27 mouse cellular contexts compared by ENCODE assay signal in the genomic region with DNA sequence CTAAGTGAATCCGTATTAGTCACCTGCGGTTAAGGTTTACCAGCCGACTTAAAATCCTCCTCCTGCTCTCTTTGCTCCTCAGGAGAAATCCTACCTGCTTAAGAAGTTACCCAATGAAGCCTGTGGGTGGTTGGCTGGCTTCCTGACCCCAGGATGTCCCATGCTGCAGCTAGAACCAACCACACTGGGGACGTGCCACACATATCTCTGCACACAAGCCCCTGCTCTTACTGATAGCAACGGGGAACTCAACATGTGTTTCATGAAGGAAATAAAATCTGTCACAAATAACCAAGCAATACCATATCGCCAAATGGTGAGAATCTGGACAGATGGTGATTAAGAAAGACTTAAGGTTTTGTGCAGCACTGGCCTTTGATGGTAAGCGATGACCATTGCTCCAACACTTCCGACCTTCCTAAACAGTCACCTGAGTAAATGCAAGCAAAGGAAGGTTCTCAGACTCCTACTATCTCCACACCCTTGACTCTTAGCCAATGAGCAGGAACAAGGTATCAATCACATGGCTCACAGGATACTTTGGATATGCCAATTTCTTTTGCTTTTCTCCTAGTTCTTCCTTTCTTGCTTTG. TPM values are rescaled to one million over a fixed set of nuclear protein-coding genes. Genes with fewer than 3 reads are reported as not detected.
A peak's percentile ranks its signal among the peaks of the same experiment; 100 is the strongest.
DNase-seq lines count a peak whose midpoint lies in the region; ATAC-seq and TF ChIP-seq lines count a peak whose summit lies in the region.
"Had no signal": no experiment of that assay in that cellular context is flagged by ENCODE, and none has a peak within 500 bp of the region (broad histone marks: within the 10 kb centered on the region; RNA-seq: fewer than 3 reads in every experiment).

No protein-coding gene starts in this region.

- intact Hi-C loops in gastrocnemius, postnatal 14 days (cut with DNase I; ENCODE audit: low total_unique reads) = no loop called here

- no peak overlapping the region for H3K4me2 ChIP-seq in stomach, embryonic 15.5 days
- H3K4me2 ChIP-seq in stomach, postnatal 0 days (replicated peaks; ENCODE audit: low read depth) = no peak overlapping the region
- no peak overlapping the region for H3K4me2 ChIP-seq in midbrain, embryonic 11.5 days
- H3K4me2 ChIP-seq: heart, embryonic 12.5 days; heart, embryonic 15.5 days; hindbrain, embryonic 13.5 days had no signal

- 54% methylated on average over 8 of the region's 8 CpGs for WGBS in stomach, embryonic 15.5 days
- WGBS in stomach, postnatal 0 days = 58% methylated on average over 8 of the region's 8 CpGs
- 72% methylated on average over 8 of the region's 8 CpGs for WGBS in midbrain, embryonic 11.5 days

- H3K27ac ChIP-seq in stomach, embryonic 15.5 days = no peak overlapping the region
- H3K27ac ChIP-seq in stomach, postnatal 0 days (replicated peaks) = no peak overlapping the region
- no peak overlapping the region for H3K27ac ChIP-seq in midbrain, embryonic 11.5 days (ENCODE audit: low read depth, low read length)
- H3K27ac ChIP-seq: heart, embryonic 15.5 days; hindbrain, embryonic 10.5 days; hindbrain, embryonic 13.5 days had no signal

- DNase-seq in stomach, postnatal 0 days (ENCODE audit: low spot score) = no peak
- peak; percentile 16 for DNase-seq in gonadal fat pad, adult 2 months (ENCODE audit: low read depth)
- DNase-seq in layer of hippocampus, postnatal 10 days (ENCODE audit: low spot score in 2 of 2) = no peak
- DNase-seq in midbrain, embryonic 11.5 days (ENCODE audit: low spot score, missing footprints) = no peak
- DNase-seq in gastrocnemius, postnatal 14 days = no peak
- DNase-seq: adrenal gland, adult 2 months; adrenal gland, postnatal 25 days; B cell, adult 2 months; cerebellum, adult 11-12 months; cerebellum, adult 8-10 months; cerebellum, postnatal 36 days; gastrocnemius, postnatal 10 days; heart, adult 18-20 months; heart, postnatal 10 days; heart, postnatal 36 days had no signal

- no peaks in the 10 kb centered on the region for H3K9me3 ChIP-seq in stomach, embryonic 15.5 days
- no peaks in the 10 kb centered on the region for H3K9me3 ChIP-seq in stomach, postnatal 0 days (ENCODE audit: control insufficient read depth, low read length)
- H3K9me3 ChIP-seq in midbrain, embryonic 11.5 days (ENCODE audit: control insufficient read depth, low read length) = no peaks in the 10 kb centered on the region
- H3K9me3 ChIP-seq: heart, embryonic 12.5 days; heart, embryonic 15.5 days; hindbrain, embryonic 10.5 days; hindbrain, embryonic 13.5 days had no signal

- no peaks in the 10 kb centered on the region for H3K36me3 ChIP-seq in stomach, embryonic 15.5 days
- H3K36me3 ChIP-seq in stomach, postnatal 0 days (ENCODE audit: control insufficient read depth, insufficient read depth, low read length) = no peaks in the 10 kb centered on the region
- H3K36me3 ChIP-seq in midbrain, embryonic 11.5 days (ENCODE audit: control insufficient read depth, insufficient read depth, low read length) = no peaks in the 10 kb centered on the region
- H3K36me3 ChIP-seq: G1E; heart, embryonic 12.5 days; heart, embryonic 15.5 days; hindbrain, embryonic 10.5 days; hindbrain, embryonic 13.5 days had no signal

- no peak overlapping the region for H3K4me3 ChIP-seq in stomach, embryonic 15.5 days (replicated peaks)
- H3K4me3 ChIP-seq in stomach, postnatal 0 days (ENCODE audit: low read depth, low read length) = no peak overlapping the region
- H3K4me3 ChIP-seq in midbrain, embryonic 11.5 days (ENCODE audit: low read depth, low read length) = no peak overlapping the region
- H3K4me3 ChIP-seq: heart, embryonic 12.5 days; heart, embryonic 15.5 days; hindbrain, embryonic 10.5 days; hindbrain, embryonic 13.5 days had no signal

- H3K9ac ChIP-seq in stomach, embryonic 15.5 days = no peak overlapping the region
- no peak overlapping the region for H3K9ac ChIP-seq in stomach, postnatal 0 days (ENCODE audit: low read length)
- no peak overlapping the region for H3K9ac ChIP-seq in midbrain, embryonic 11.5 days (ENCODE audit: low read length)
- H3K9ac ChIP-seq: forebrain, postnatal 0 days; heart, embryonic 12.5 days; heart, embryonic 15.5 days; hindbrain, embryonic 13.5 days had no signal

- TF ChIP-seq EP300 in stomach, postnatal 0 days (optimal IDR thresholded peaks at IDR 0.05) = no peak

- H3K27me3 ChIP-seq in stomach, embryonic 15.5 days (replicated peaks) = no peaks in the 10 kb centered on the region
- no peaks in the 10 kb centered on the region for H3K27me3 ChIP-seq in stomach, postnatal 0 days (ENCODE audit: control insufficient read depth, insufficient read depth, low read length)
- H3K27me3 ChIP-seq in midbrain, embryonic 11.5 days (ENCODE audit: control insufficient read depth, insufficient read depth, low read length) = no peaks in the 10 kb centered on the region

- peak; percentile 68; the same call in 1 of the 2 replicates for ATAC-seq in stomach, embryonic 15.5 days (ENCODE audit: insufficient read depth, low FRiP score, low read depth)
- no peak for ATAC-seq in stomach, postnatal 0 days (ENCODE audit: low FRiP score, low TSS enrichment)
- ATAC-seq in megakaryocyte-erythroid progenitor cell, adult 5-6 weeks (replicated peaks; ENCODE audit: low FRiP score, low TSS enrichment, poor library complexity, severe bottlenecking) = peak; percentile 63
- ATAC-seq in midbrain, embryonic 11.5 days (ENCODE audit: low FRiP score) = no peak
- ATAC-seq: forebrain, embryonic 14.5 days; hindbrain, embryonic 16.5 days had no signal

- TF ChIP-seq CTCF in stomach, postnatal 0 days (IDR thresholded peaks at IDR 0.05; ENCODE audit: low read depth) = no peak

- no peaks in the 10 kb centered on the region for H3K4me1 ChIP-seq in stomach, embryonic 15.5 days
- no peaks in the 10 kb centered on the region for H3K4me1 ChIP-seq in stomach, postnatal 0 days (replicated peaks; ENCODE audit: control insufficient read depth, insufficient read depth)
- no peaks in the 10 kb centered on the region for H3K4me1 ChIP-seq in midbrain, embryonic 11.5 days (ENCODE audit: control insufficient read depth, insufficient read depth, low read length)
- H3K4me1 ChIP-seq: hindbrain, embryonic 13.5 days had no signal

RNA-seq across cellular contexts. Expression of gene Frrs1l, which starts 21.4 kb away (rescaled TPM):
- polyA plus RNA-seq in stomach, embryonic 15.5 days (2015; fragmentation: Nextera tagmentation; extraction: Ambion mirVana) = 0.75 and 1.1 TPM in 2 replicates
- polyA plus RNA-seq in stomach, postnatal 0 days (2015; fragmentation: Nextera tagmentation; extraction: Ambion mirVana) = 0.21 TPM in 2 replicates
- 0.04 TPM in 1 of 2 replicates, not detected in the other for polyA plus RNA-seq in gonadal fat pad, adult 2 months (2012; rRNA removed)
- not detected in 2 replicates for total RNA-seq in megakaryocyte-erythroid progenitor cell, adult 5-6 weeks (2014; fragmentation: Nextera tagmentation)
- total RNA-seq in megakaryocyte-erythroid progenitor cell, adult 5-6 weeks (2017) = not detected in 2 replicates
- 100 to 1,000 TPM; 111 to 129 TPM for total RNA-seq in layer of hippocampus, postnatal 10 days (2021)
- polyA plus RNA-seq in midbrain, embryonic 11.5 days (2014; fragmentation: Nextera tagmentation; extraction: Ambion mirVana) = 6.2 and 6.4 TPM in 2 replicates
- total RNA-seq in gastrocnemius, postnatal 14 days (2021) = under 1 TPM; 0.04 to 0.11 TPM
- total RNA-seq: CH12.LX; gastrocnemius, adult 18-20 months had no signal
- polyA plus RNA-seq: G1E had no signal

Comparison
In these comparisons a context has a peak if more than half of its experiments do, and no peak if none do; other contexts are left out.
1. ATAC-seq: peak in stomach, embryonic 15.5 days (single experiment) and megakaryocyte-erythroid progenitor cell, adult 5-6 weeks (single experiment); none in stomach, postnatal 0 days (single experiment) and midbrain, embryonic 11.5 days (single experiment).